Mouse (Mus musculus) embryonic facial prominence, embryonic 15.5 days (tissue): Measurements from ENCODE around the gene Dst. TPM values are rescaled to one million over a fixed set of nuclear protein-coding genes. Genes with fewer than 3 reads are reported as not detected.

ENCODE experiments used
- ATAC-seq: fragments of 200-750 bp; cut with Nextera tagmentation; 2 replicates; pipeline ENCODE4 v1.8.0; 2017; ENCODE audit warnings: low read depth, moderate TSS enrichment; ENCODE audit not compliant: insufficient number of reproducible peaks, low FRiP score, low TSS enrichment
- H3K27ac ChIP-seq: fragments of 300-500 bp; sonication (generic); replicated peaks from 2 replicates; pipeline ENCODE4 v1.5.1; 2015; ENCODE audit warnings: mild to moderate bottlenecking, inconsistent platforms
- H3K27me3 ChIP-seq: fragments of 300-500 bp; sonication (generic); 2 replicates; pipeline ENCODE4 v1.6.1; 2015; ENCODE audit warnings: inconsistent platforms
- H3K36me3 ChIP-seq: fragments of 300-500 bp; sonication (generic); 2 replicates; pipeline ENCODE4 v1.6.1; 2015; ENCODE audit warnings: mild to moderate bottlenecking, inconsistent platforms
- H3K4me1 ChIP-seq: fragments of 300-500 bp; sonication (generic); 2 replicates; pipeline ENCODE4 v1.6.1; 2015; ENCODE audit warnings: inconsistent platforms
- H3K4me2 ChIP-seq: fragments of 300-500 bp; sonication (generic); replicated peaks from 2 replicates; pipeline ENCODE4 v1.6.1; 2015; ENCODE audit warnings: mild to moderate bottlenecking, inconsistent platforms
- H3K4me3 ChIP-seq: fragments of 300-500 bp; sonication (generic); replicated peaks from 2 replicates; pipeline ENCODE4 v1.5.1; 2015; ENCODE audit warnings: mild to moderate bottlenecking, inconsistent platforms
- H3K9ac ChIP-seq: fragments of 300-500 bp; sonication (generic); 2 replicates; pipeline ENCODE4 v1.6.1; 2015; ENCODE audit warnings: inconsistent platforms
- H3K9me3 ChIP-seq: fragments of 300-500 bp; sonication (generic); replicated peaks from 2 replicates; pipeline ENCODE4 v1.6.1; 2016; ENCODE audit warnings: inconsistent platforms
- WGBS: fragments of 180-500 bp; shearing (Covaris S2); methylation state at CpG from one replicate; pipeline ENCODE4 v1.1.7; 2015; 5-methylcytosine and 5-hydroxymethylcytosine counted together
- polyA plus RNA-seq: library from polyadenylated mRNA; unstranded; fragments of >200 nt; fragmentation: Nextera tagmentation; extraction: Ambion mirVana; gene quantifications from 2 replicates; pipeline ENCODE4 v1.2.1, GENCODE M21; 2015

Gene Dst
- polyA plus RNA-seq, 1 experiment from 2014 or later, result 22.8 TPM

DNA sequence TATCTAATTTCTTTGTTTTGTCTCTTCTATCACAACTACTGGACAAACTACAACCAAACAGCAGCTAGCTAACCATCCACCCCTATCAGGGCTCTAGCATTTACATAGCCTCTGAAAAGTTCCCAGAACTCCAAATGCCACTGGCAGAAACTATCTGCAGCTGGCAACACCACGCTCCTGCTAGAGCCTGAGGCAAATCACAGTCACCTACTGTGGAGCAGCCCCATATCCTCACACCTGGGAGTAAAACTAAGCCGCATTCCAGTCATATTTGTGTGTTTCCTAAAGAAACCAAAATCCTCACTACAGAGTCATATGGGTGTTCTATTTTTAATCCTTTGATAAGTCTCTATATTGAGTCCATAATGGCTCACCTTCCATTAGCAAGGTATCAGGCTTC, 194.6 kb downstream of the Dst start:
- Histone ChIP-seq H3K9ac (no peak overlapping the region), H3K9me3 (no peaks in the 10 kb centered on the region), H3K4me2 (no peak overlapping the region), H3K36me3 (no peaks in the 10 kb centered on the region), H3K4me1 (no peaks in the 10 kb centered on the region), H3K27me3 (no peaks in the 10 kb centered on the region), H3K27ac (no peak overlapping the region), H3K4me3 (no peak overlapping the region)
- ATAC-seq, result no peak
- 68% methylated on average over 2 of the region's 2 CpGs for WGBS

DNA sequence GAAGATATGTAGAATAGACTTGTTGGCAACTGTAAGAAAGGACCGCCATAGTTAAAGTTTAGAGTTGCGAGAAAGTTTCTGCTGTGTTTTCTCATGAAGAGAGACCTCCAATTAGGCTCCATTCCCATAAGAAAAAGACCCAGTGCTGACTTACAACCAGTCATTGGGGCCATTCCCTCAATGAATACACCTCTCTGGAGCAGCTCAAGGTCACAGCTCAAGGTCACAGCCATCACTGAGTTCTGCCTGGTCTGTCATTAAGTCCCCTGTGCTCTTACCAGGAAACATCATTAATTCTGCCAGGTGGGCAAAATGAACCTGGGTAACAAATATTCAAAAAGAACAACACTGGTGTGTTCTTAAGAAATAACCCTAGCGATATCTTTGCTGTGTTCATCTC, 195.2 kb downstream of the Dst start:
- ATAC-seq, result no peak
- Histone ChIP-seq H3K9ac (no peak overlapping the region), H3K4me1 (no peaks in the 10 kb centered on the region), H3K4me3 (no peak overlapping the region), H3K4me2 (no peak overlapping the region), H3K27me3 (no peaks in the 10 kb centered on the region), H3K36me3 (no peaks in the 10 kb centered on the region), H3K9me3 (no peaks in the 10 kb centered on the region), H3K27ac (no peak overlapping the region)
- 79% methylated on average over 3 of the region's 3 CpGs for WGBS

DNA sequence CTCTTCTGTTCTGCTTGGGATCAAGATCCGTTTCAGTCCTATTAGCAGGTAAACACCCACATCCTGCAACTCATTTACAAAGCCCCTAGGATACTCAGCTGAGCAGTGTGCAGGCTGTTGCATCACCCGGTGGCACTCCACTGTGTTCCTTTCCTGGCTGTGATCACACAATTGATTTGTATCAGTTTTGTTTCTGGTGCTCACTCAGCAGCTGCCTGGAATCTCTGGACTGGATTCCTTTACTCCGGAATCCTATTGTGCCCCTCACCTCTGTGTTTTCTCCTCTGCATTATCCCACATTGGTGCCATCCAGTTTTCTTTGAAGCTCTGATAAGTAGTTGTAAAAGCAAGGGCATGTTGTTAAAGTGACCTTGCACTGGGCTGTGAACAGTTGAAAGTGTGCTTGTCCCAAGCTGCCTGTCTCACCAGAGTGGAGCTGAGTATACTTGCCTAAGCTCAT, 195.7 kb downstream of the Dst start:
- Histone ChIP-seq H3K4me1 (no peaks in the 10 kb centered on the region), H3K9me3 (no peaks in the 10 kb centered on the region), H3K9ac (no peak overlapping the region), H3K27ac (no peak overlapping the region), H3K27me3 (no peaks in the 10 kb centered on the region), H3K4me2 (no peak overlapping the region), H3K36me3 (no peaks in the 10 kb centered on the region), H3K4me3 (no peak overlapping the region)
- no peak for ATAC-seq
- 4% methylated on average over 3 of the region's 3 CpGs for WGBS

DNA sequence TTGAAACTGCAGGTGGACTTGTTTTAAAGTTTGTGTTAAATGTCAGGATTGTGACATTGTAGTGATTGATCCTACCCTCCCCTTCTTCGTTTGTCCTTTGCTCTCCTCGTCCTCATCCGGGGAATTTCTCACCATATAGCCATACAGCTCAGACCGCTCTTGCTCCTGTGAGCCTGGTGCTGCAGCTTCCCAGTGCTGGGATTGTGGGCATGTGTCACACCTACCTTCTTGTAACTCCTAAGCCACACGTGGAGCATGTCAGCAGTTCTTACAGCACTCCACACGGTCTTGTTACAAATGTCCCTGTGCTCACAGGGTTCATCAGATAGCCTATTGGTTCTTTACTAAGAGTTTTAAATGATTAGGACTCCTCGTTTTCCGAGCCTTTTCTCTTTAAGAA, 196.8 kb downstream of the Dst start:
- Histone ChIP-seq H3K4me2 (no peak overlapping the region), H3K27me3 (no peaks in the 10 kb centered on the region), H3K4me1 (0 out of 2 replicates have a peak, but pooled peaks cover 5% of the 10 kb centered on the region), H3K9ac (no peak overlapping the region), H3K27ac (no peak overlapping the region), H3K4me3 (no peak overlapping the region), H3K36me3 (no peaks in the 10 kb centered on the region), H3K9me3 (no peaks in the 10 kb centered on the region)
- no peak for ATAC-seq
- 32% methylated on average over 8 of the region's 8 CpGs for WGBS

DNA sequence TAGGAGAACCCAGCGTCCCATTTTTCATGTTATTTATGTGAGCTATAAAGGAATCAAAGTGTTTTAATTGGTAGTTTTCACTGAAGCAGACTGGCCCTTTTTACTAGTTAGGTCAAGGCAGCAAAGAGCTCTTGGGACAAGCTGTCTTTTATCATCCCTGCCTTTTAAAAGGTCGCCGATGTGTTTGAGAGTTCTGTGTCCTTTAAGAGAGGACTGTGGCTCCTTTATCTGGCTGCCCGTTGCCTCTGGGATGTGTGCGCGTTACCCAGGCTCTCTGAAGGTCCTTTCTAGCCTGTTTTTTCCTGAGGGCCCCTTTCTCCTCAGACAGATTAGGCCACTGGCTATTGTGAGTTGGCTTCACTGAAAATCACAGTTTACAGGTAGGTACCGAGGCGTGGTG, 198.6 kb downstream of the Dst start:
- H3K4me3 ChIP-seq, result no peak overlapping the region
- no peaks in the 10 kb centered on the region for H3K27me3 ChIP-seq
- WGBS, result 33% methylated on average over 8 of the region's 8 CpGs
- H3K9ac ChIP-seq, result no peak overlapping the region
- no peak overlapping the region for H3K27ac ChIP-seq
- H3K4me1 ChIP-seq, result 0 out of 2 replicates have a peak, but pooled peaks cover 7% of the 10 kb centered on the region
- no peaks in the 10 kb centered on the region for H3K9me3 ChIP-seq
- no peak for ATAC-seq
- H3K36me3 ChIP-seq, result no peaks in the 10 kb centered on the region
- H3K4me2 ChIP-seq, result no peak overlapping the region

DNA sequence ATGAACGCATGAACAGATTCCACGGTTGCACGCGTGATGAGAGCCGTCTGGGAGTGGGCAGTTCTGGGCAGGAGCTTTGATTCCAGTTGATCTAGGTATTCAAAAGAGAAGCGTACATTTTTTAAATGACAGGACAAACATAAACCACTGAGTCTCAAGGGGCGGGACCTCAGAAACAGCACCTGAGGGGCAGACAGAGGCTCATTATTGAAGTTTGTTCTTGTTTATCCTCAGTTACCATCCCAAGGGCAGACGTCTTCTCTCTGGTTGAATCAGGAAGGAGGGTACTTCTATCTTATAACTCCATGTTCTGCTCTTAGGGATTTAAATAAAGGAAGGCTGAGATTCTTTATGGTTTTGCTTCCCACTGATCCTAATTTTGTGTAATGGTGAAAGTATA, 199.1 kb downstream of the Dst start:
- no peak overlapping the region for H3K4me3 ChIP-seq
- H3K27me3 ChIP-seq, result no peaks in the 10 kb centered on the region
- ATAC-seq, result no peak
- H3K9me3 ChIP-seq, result no peaks in the 10 kb centered on the region
- no peak overlapping the region for H3K27ac ChIP-seq
- no peaks in the 10 kb centered on the region for H3K36me3 ChIP-seq
- no peak overlapping the region for H3K4me2 ChIP-seq
- H3K9ac ChIP-seq, result no peak overlapping the region
- H3K4me1 ChIP-seq, result 0 out of 2 replicates have a peak, but pooled peaks cover 7% of the 10 kb centered on the region
- WGBS, result 46% methylated on average over 8 of the region's 8 CpGs

DNA sequence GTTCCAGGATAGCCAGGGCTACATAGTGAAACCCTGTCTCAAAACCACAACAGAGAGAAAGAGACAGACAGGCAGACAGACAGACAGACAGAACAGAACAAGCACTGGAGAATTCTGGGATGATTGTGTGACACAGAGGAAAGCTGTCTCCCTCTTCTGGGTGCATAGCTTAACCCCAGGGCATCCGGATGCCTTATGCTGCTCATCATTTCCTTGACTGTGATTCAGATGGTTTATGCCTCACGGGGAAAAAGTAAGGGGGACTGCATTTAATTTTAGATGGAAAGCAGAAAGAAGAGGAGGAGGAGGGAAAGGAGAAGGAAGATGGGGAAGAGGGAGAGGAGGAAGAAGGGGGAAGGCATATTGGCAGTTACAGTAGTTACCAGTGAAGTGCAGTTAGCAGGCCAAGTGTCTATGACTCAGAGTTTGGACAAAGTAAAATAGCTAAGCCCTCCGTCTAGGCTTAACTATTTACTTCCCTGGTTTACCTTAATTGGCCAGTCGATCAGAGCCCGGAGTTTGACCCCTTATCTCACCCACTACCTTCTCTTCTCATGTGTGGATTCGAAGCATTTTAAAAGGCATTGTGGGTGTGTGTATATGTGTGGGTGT, 201.7 kb downstream of the Dst start:
- Histone ChIP-seq H3K36me3 (no peaks in the 10 kb centered on the region), H3K9ac (no peak overlapping the region), H3K9me3 (no peaks in the 10 kb centered on the region), H3K4me3 (no peak overlapping the region), H3K4me1 (0 out of 2 replicates have a peak, but pooled peaks cover 7% of the 10 kb centered on the region), H3K27me3 (no peaks in the 10 kb centered on the region), H3K4me2 (no peak overlapping the region), H3K27ac (no peak overlapping the region)
- no peak for ATAC-seq
- 46% methylated on average over 6 of the region's 6 CpGs for WGBS

DNA sequence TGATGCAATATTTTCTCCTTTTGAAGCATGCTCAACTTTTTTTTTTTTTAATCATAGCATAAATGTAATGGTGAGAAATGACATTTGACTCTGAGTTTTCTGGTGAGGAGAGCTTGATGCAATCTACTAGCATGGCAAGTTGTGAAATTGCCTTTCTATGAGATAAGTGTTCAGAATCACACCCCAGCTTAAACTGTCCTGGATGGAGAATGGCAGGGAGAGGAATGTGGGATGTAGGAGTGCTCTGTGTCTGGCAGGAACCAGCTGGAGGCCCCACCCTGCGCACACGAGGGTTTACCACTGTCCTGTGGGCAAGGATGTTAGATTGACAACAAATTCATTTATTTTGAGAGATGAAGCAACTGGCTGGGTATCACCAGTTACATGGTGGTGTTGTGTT, 202.8 kb downstream of the Dst start:
- Histone ChIP-seq H3K36me3 (no peaks in the 10 kb centered on the region), H3K9ac (no peak overlapping the region), H3K27ac (no peak overlapping the region), H3K4me1 (0 out of 2 replicates have a peak, but pooled peaks cover 7% of the 10 kb centered on the region), H3K9me3 (no peaks in the 10 kb centered on the region), H3K4me2 (no peak overlapping the region), H3K27me3 (no peaks in the 10 kb centered on the region), H3K4me3 (no peak overlapping the region)
- WGBS, result 40% methylated on average over 2 of the region's 2 CpGs
- ATAC-seq, result no peak

DNA sequence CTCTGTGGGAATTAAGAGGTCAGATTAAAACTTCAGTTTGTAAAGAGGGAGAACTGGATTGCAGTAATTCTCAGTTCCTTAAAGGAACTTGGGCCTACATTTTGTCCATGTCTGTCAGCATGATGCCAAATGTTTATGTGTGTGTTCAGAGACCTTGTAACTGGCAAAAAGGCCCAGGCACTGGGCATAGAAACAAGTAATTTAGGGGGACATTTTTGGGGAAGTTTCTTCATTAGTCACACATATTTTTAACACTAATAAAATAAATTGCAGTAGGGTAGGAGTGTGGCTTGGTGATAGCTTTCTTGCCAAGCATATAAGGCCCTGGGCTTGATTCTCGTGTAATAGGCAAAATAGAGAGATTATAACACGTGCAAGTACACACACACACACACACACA, 203.9 kb downstream of the Dst start:
- Histone ChIP-seq H3K4me1 (0 out of 2 replicates have a peak, but pooled peaks cover 7% of the 10 kb centered on the region), H3K9me3 (no peaks in the 10 kb centered on the region), H3K27ac (no peak overlapping the region), H3K27me3 (no peaks in the 10 kb centered on the region), H3K9ac (no peak overlapping the region), H3K4me3 (no peak overlapping the region), H3K4me2 (no peak overlapping the region), H3K36me3 (no peaks in the 10 kb centered on the region)
- WGBS, result 77% methylated on average over 2 of the region's 2 CpGs
- no peak for ATAC-seq

DNA sequence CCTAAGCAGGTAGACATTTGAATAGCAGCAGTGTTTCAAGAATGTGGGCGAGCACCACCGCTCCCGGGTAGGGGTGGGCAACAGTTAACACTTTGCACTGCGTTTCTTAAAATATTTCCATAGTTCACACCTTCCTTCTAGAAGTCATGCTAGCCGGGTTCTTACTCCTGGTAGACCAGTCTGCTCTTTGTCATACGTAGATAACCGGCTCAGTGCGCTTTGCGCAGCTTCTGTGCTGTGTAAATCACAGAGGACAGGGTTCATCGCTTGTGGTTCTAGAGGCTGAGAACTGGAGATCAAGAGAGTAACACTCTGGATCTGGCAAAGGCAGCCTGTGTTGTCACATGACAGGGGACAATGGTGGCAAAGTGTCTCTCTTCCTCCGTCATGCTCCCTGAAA, 208.4 kb downstream of the Dst start:
- no peaks in the 10 kb centered on the region for H3K9me3 ChIP-seq
- H3K4me1 ChIP-seq, result peaks cover 9% of the 10 kb centered on the region
- H3K36me3 ChIP-seq, result no peaks in the 10 kb centered on the region
- 72% methylated on average over 11 of the region's 11 CpGs for WGBS
- no peak for ATAC-seq
- no peak overlapping the region for H3K27ac ChIP-seq
- H3K27me3 ChIP-seq, result no peaks in the 10 kb centered on the region
- no peak overlapping the region for H3K9ac ChIP-seq
- no peak overlapping the region for H3K4me2 ChIP-seq
- H3K4me3 ChIP-seq, result no peak overlapping the region

DNA sequence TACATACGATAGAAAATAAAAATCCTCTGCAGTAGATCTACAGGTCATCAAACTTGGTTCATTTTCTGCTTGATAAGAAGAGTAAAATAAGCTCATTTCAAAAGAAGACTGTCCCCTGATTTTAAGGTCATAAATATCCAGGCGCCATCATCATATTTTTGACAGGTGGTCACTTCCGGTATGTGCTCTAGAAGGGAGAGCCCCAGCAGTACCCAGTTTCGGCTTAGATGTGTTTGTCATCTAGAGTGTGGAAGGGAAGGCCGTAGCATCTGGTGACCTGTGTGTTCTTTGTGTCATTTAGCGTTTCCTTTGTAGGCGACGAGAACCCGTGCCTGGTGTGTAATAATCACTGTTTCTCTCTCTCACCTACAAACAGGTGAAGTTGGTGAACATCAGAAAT, 209.0 kb downstream of the Dst start:
- Histone ChIP-seq H3K9ac (no peak overlapping the region), H3K27me3 (no peaks in the 10 kb centered on the region), H3K27ac (no peak overlapping the region), H3K9me3 (no peaks in the 10 kb centered on the region), H3K4me3 (no peak overlapping the region), H3K4me2 (no peak overlapping the region), H3K36me3 (no peaks in the 10 kb centered on the region), H3K4me1 (peaks cover 9% of the 10 kb centered on the region)
- WGBS, result 85% methylated on average over 9 of the region's 9 CpGs
- ATAC-seq, result no peak

DNA sequence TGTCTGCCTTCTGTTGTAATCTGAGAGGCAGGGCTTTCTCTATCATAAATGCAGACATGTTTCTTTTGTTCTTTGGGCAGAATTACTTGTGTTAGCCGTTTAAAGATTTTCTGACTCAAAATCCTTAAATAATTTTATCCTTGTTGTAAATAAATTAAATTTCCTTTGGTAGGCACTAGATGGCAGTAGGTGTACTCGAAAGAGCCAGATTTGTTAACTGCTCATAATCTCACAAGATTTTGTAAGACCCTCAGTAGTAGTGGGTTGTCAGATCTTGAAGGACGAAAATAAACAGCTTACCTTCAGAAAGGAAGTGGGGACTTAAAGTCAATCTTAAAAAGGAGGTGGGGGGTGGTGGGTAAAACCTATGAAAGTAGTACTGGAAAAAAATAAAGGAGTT, 209.7 kb downstream of the Dst start:
- no peak for ATAC-seq
- H3K4me1 ChIP-seq, result peaks cover 9% of the 10 kb centered on the region
- no peak overlapping the region for H3K27ac ChIP-seq
- H3K9ac ChIP-seq, result no peak overlapping the region
- H3K4me2 ChIP-seq, result no peak overlapping the region
- H3K4me3 ChIP-seq, result no peak overlapping the region
- H3K27me3 ChIP-seq, result no peaks in the 10 kb centered on the region
- 25% methylated on average over 3 of the region's 3 CpGs for WGBS
- H3K36me3 ChIP-seq, result no peaks in the 10 kb centered on the region
- no peaks in the 10 kb centered on the region for H3K9me3 ChIP-seq
